Mouse (Mus musculus): ENCODE measurements around the gene Adh1. TPM values are rescaled to one million over a fixed set of nuclear protein-coding genes. Genes with fewer than 3 reads are reported as not detected.

Gene Adh1
- total RNA-seq, 2 experiments from 2014 or later, result 0.42 to 0.63 TPM

- intact Hi-C loops (cut with DNase I), result no loop called here
- no peak overlapping the region for H3K27ac ChIP-seq
- no peak for DNase-seq (ENCODE audit: extremely low spot score in 1 of 2, low spot score in 2 of 2)
- TF ChIP-seq CTCF (IDR thresholded peaks at IDR 0.05), result no peak
- H3K4me3 ChIP-seq, result no peak overlapping the region
These were observed 17.9 kb upstream of the Adh1 start for GRCm38 (mm10) chr3:138242933-138243332.

GRCm38 (mm10) chr3:138244338-138244874 is 16.4 kb upstream of the Adh1 start:
- intact Hi-C loops (cut with DNase I), result no loop called here
- H3K27ac ChIP-seq, result no peak overlapping the region
- no peak for TF ChIP-seq CTCF (IDR thresholded peaks at IDR 0.05)
- no peak for DNase-seq (ENCODE audit: extremely low spot score in 1 of 2, low spot score in 2 of 2)
- H3K4me3 ChIP-seq, result no peak overlapping the region

- no peak overlapping the region for H3K27ac ChIP-seq
- TF ChIP-seq CTCF (IDR thresholded peaks at IDR 0.05), result no peak
- intact Hi-C loops (cut with DNase I), result no loop called here
- no peak for DNase-seq (ENCODE audit: extremely low spot score in 1 of 2, low spot score in 2 of 2)
- no peak overlapping the region for H3K4me3 ChIP-seq
These were observed 14.2 kb upstream of the Adh1 start for GRCm38 (mm10) chr3:138246511-138247020.

- DNase-seq (ENCODE audit: extremely low spot score in 1 of 2, low spot score in 2 of 2), result no peak
- no peak overlapping the region for H3K4me3 ChIP-seq
- no peak for TF ChIP-seq CTCF (IDR thresholded peaks at IDR 0.05)
- intact Hi-C loops (cut with DNase I), result no loop called here
- no peak overlapping the region for H3K27ac ChIP-seq
These were observed 13.6 kb upstream of the Adh1 start for GRCm38 (mm10) chr3:138247241-138247640.

- DNase-seq (ENCODE audit: extremely low spot score in 1 of 2, low spot score in 2 of 2), result no peak
- no peak for TF ChIP-seq CTCF (IDR thresholded peaks at IDR 0.05)
- intact Hi-C loops (cut with DNase I), result no loop called here
- Histone ChIP-seq H3K4me3 (no peak overlapping the region), H3K27ac (no peak overlapping the region)
These were observed 12.8 kb upstream of the Adh1 start for GRCm38 (mm10) chr3:138248011-138248410.

GRCm38 (mm10) chr3:138248746-138249145 is 12.0 kb upstream of the Adh1 start:
- H3K4me3 ChIP-seq, result no peak overlapping the region
- TF ChIP-seq CTCF (IDR thresholded peaks at IDR 0.05), result no peak
- DNase-seq (ENCODE audit: extremely low spot score in 1 of 2, low spot score in 2 of 2), result no peak
- H3K27ac ChIP-seq, result no peak overlapping the region
- intact Hi-C loops (cut with DNase I), result no loop called here

GRCm38 (mm10) chr3:138251156-138251555 is 9.6 kb upstream of the Adh1 start:
- H3K4me3 ChIP-seq, result no peak overlapping the region
- no peak for DNase-seq (ENCODE audit: extremely low spot score in 1 of 2, low spot score in 2 of 2)
- no peak for TF ChIP-seq CTCF (IDR thresholded peaks at IDR 0.05)
- H3K27ac ChIP-seq, result no peak overlapping the region
- intact Hi-C loops (cut with DNase I), result no loop called here

- Histone ChIP-seq H3K4me3 (no peak overlapping the region), H3K27ac (no peak overlapping the region)
- intact Hi-C loops (cut with DNase I), result no loop called here
- no peak for DNase-seq (ENCODE audit: extremely low spot score in 1 of 2, low spot score in 2 of 2)
- no peak for TF ChIP-seq CTCF (IDR thresholded peaks at IDR 0.05)
These were observed 6.6 kb upstream of the Adh1 start for GRCm38 (mm10) chr3:138254205-138254604.

- H3K4me3 ChIP-seq, result no peak overlapping the region
- no peak overlapping the region for H3K27ac ChIP-seq
- DNase-seq (ENCODE audit: extremely low spot score in 1 of 2, low spot score in 2 of 2), result no peak
- intact Hi-C loops (cut with DNase I), result no loop called here
- TF ChIP-seq CTCF (IDR thresholded peaks at IDR 0.05), result no peak
These were observed 5.4 kb upstream of the Adh1 start for GRCm38 (mm10) chr3:138255366-138255765.

GRCm38 (mm10) chr3:138255780-138256550 is 4.8 kb upstream of the Adh1 start:
- intact Hi-C loops (cut with DNase I), result no loop called here
- no peak overlapping the region for H3K4me3 ChIP-seq
- no peak for DNase-seq (ENCODE audit: extremely low spot score in 1 of 2, low spot score in 2 of 2)
- no peak for TF ChIP-seq CTCF (IDR thresholded peaks at IDR 0.05)
- H3K27ac ChIP-seq, result no peak overlapping the region

GRCm38 (mm10) chr3:138262568-138262967 is 1.8 kb downstream of the Adh1 start:
- intact Hi-C loops (cut with DNase I), result no loop called here
- DNase-seq (ENCODE audit: extremely low spot score in 1 of 2, low spot score in 2 of 2), result no peak
- Histone ChIP-seq H3K27ac (no peak overlapping the region), H3K4me3 (no peak overlapping the region)
- no peak for TF ChIP-seq CTCF (IDR thresholded peaks at IDR 0.05)

GRCm38 (mm10) chr3:138263154-138263930 is 2.6 kb downstream of the Adh1 start:
- no peak for TF ChIP-seq CTCF (IDR thresholded peaks at IDR 0.05)
- Histone ChIP-seq H3K27ac (no peak overlapping the region), H3K4me3 (no peak overlapping the region)
- intact Hi-C loops (cut with DNase I), result no loop called here
- no peak for DNase-seq (ENCODE audit: extremely low spot score in 1 of 2, low spot score in 2 of 2)
